Mouse (Mus musculus) liver, embryonic 14.5 days (tissue): ENCODE measurements around the gene Lonrf2. TPM values are rescaled to one million over a fixed set of nuclear protein-coding genes. Genes with fewer than 3 reads are reported as not detected.

Experiments used
- ATAC-seq: fragments of 200-750 bp; cut with Nextera tagmentation; 2 replicates; pipeline ENCODE4 v1.8.0; 2017; ENCODE audit warnings: moderate number of reproducible peaks, mild to moderate bottlenecking, moderate library complexity; ENCODE audit not compliant: insufficient read depth
- DNase-seq, 3 experiments: peaks; one replicate each; pipeline ENCODE4 v3.0.0-alpha.2; 2012 to 2013; ENCODE audit warnings: low read depth in 3 of 3, low spot score in 3 of 3
- H3K27ac ChIP-seq: fragments of 300-500 bp; sonication (generic); 2 replicates; pipeline ENCODE4 v1.5.1; 2014; ENCODE audit warnings: moderate library complexity, mild to moderate bottlenecking, control low read depth, inconsistent platforms
- H3K27me3 ChIP-seq: fragments of 300-500 bp; sonication (generic); 2 replicates; pipeline ENCODE4 v1.6.1; 2014; ENCODE audit warnings: mild to moderate bottlenecking, low read length, moderate library complexity; ENCODE audit not compliant: control insufficient read depth, insufficient read depth
- H3K36me3 ChIP-seq: fragments of 300-500 bp; sonication (generic); replicated peaks from 2 replicates; pipeline ENCODE4 v1.6.1; 2014; ENCODE audit warnings: low read depth; ENCODE audit not compliant: control insufficient read depth, insufficient read depth
- H3K4me1 ChIP-seq, 2 experiments: fragments of 200-500 bp in 1 of 2; fragments of 300-500 bp in 1 of 2; sonication (generic) in 1 of 2; replicated peaks; 2 replicates each; pipeline ENCODE4 v1.6.1; 2012 to 2014; ENCODE audit warnings: antibody characterized with exemption in 1 of 2, inconsistent platforms in 1 of 2, low read length in 1 of 2; ENCODE audit not compliant: control insufficient read depth in 2 of 2, insufficient read depth in 2 of 2
- H3K4me2 ChIP-seq: fragments of 300-500 bp; sonication (generic); 2 replicates; pipeline ENCODE4 v1.6.1; 2014; ENCODE audit warnings: low read depth, mild to moderate bottlenecking, control low read depth, moderate library complexity
- H3K4me3 ChIP-seq, 2 experiments: fragments of 200-500 bp in 1 of 2; fragments of 300-500 bp in 1 of 2; sonication (generic) in 1 of 2; 2 replicates each; pipeline ENCODE4 v1.5.1; 2012 to 2014; ENCODE audit warnings: low read depth in 2 of 2, low read length in 2 of 2, mild to moderate bottlenecking in 2 of 2, control low read depth in 1 of 2, inconsistent platforms in 1 of 2, moderate library complexity in 1 of 2; ENCODE audit not compliant: insufficient read depth in 1 of 2
- H3K9ac ChIP-seq: fragments of 300-500 bp; sonication (generic); replicated peaks from 2 replicates; pipeline ENCODE4 v1.6.1; 2014; ENCODE audit warnings: mild to moderate bottlenecking, control low read depth, moderate library complexity
- H3K9me3 ChIP-seq: fragments of 300-500 bp; sonication (generic); 2 replicates; pipeline ENCODE4 v1.6.1; 2016; ENCODE audit warnings: low read length, mixed read lengths; ENCODE audit not compliant: control insufficient read depth
- CTCF ChIP-seq: IDR thresholded peaks from 2 replicates; pipeline ENCODE4 v1.5.1; 2016; ENCODE audit warnings: antibody characterized with exemption, low read depth, control low read depth
- EP300 ChIP-seq: IDR thresholded peaks from 2 replicates; pipeline ENCODE4 v1.6.1; 2016; ENCODE audit warnings: antibody characterized with exemption, low read depth
- WGBS: fragments of 180-500 bp; shearing (Covaris S2); extraction: QIAGEN DNeasy Blood & Tissue Kit; methylation state at CpG from one replicate; pipeline ENCODE4 v1.1.7; 2014; ENCODE audit not compliant: insufficient replicate concordance; 5-methylcytosine and 5-hydroxymethylcytosine counted together
- polyA plus RNA-seq, 2 experiments: library from polyadenylated mRNA; depleted of rRNA in 1 of 2; stranded (reverse) in 1 of 2; unstranded in 1 of 2; fragments of >200 nt; fragmentation: Nextera tagmentation in 1 of 2; extraction: Ambion mirVana in 1 of 2; gene quantifications; 2 replicates each; pipeline versions ENCODE4 v1.2.1 to v1.2.3; 2012 to 2014

The Lonrf2 gene
- polyA plus RNA-seq, 2 experiments: 0.13 TPM; not detected in 1

GRCm38 (mm10) chr1:38876671-38877382, 40.3 kb upstream of the Lonrf2 start:
- Histone ChIP-seq H3K9ac (no peak overlapping the region), H3K4me1 (no peaks in the 10 kb centered on the region), H3K36me3 (no peaks in the 10 kb centered on the region), H3K4me2 (no peak overlapping the region), H3K27me3 (no peaks in the 10 kb centered on the region), H3K27ac (no peak overlapping the region), H3K9me3 (no peaks in the 10 kb centered on the region), H3K4me3 (no peak overlapping the region)
- TF ChIP-seq CTCF (no peak), EP300 (no peak)
- ATAC-seq: no peak
- WGBS: 30% methylated on average over 5 of the region's 5 CpGs
- DNase-seq: no peak

GRCm38 (mm10) chr1:38873911-38874310, 37.4 kb upstream of the Lonrf2 start:
- no peaks in the 10 kb centered on the region for H3K4me1 ChIP-seq
- no peak for ATAC-seq
- TF ChIP-seq EP300 (no peak), CTCF (no peak)
- no peak overlapping the region for H3K27ac ChIP-seq
- H3K36me3 ChIP-seq: no peaks in the 10 kb centered on the region
- 56% methylated on average over 5 of the region's 5 CpGs for WGBS
- no peaks in the 10 kb centered on the region for H3K27me3 ChIP-seq
- DNase-seq: no peak
- H3K4me3 ChIP-seq: no peak overlapping the region
- H3K9me3 ChIP-seq: no peaks in the 10 kb centered on the region
- no peak overlapping the region for H3K9ac ChIP-seq
- H3K4me2 ChIP-seq: no peak overlapping the region

DNA sequence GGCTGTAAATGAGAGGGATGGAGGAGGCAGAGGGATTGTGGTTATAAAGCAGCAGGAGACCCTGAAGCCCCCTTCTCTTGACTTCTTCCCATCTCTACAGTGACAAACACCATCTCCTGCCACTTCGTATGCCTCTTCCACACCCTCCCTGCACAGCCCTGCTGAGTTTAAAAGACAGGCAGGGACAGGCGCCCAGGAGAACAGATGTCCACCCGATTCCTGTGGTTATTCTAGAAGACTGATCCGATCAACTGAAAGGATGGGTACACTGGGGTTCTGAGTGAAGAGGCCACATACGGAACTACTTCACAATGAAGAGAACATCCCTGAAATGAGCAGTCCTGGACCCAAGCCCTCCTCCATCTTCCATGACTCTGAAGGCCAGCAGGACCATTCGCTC, 35.3 kb upstream of the Lonrf2 start:
- H3K36me3 ChIP-seq: no peaks in the 10 kb centered on the region
- H3K9me3 ChIP-seq: no peaks in the 10 kb centered on the region
- no peak overlapping the region for H3K4me3 ChIP-seq
- ATAC-seq (no peak), DNase-seq (no peak)
- TF ChIP-seq CTCF (no peak), EP300 (no peak)
- H3K4me2 ChIP-seq: no peak overlapping the region
- H3K4me1 ChIP-seq: no peaks in the 10 kb centered on the region
- no peak overlapping the region for H3K9ac ChIP-seq
- no peak overlapping the region for H3K27ac ChIP-seq
- 65% methylated on average over 6 of the region's 6 CpGs for WGBS
- H3K27me3 ChIP-seq: no peaks in the 10 kb centered on the region

GRCm38 (mm10) chr1:38869398-38870195, 33.1 kb upstream of the Lonrf2 start:
- no peak for ATAC-seq
- Histone ChIP-seq H3K9me3 (no peaks in the 10 kb centered on the region), H3K4me3 (no peak overlapping the region), H3K27ac (no peak overlapping the region), H3K9ac (no peak overlapping the region), H3K4me1 (no peaks in the 10 kb centered on the region), H3K27me3 (no peaks in the 10 kb centered on the region), H3K4me2 (no peak overlapping the region), H3K36me3 (no peaks in the 10 kb centered on the region)
- DNase-seq: no peak
- TF ChIP-seq EP300 (no peak), CTCF (no peak)
- 45% methylated on average over 13 of the region's 13 CpGs for WGBS

- Histone ChIP-seq H3K4me2 (no peak overlapping the region), H3K4me3 (no peak overlapping the region), H3K27me3 (no peaks in the 10 kb centered on the region), H3K27ac (no peak overlapping the region), H3K4me1 (no peaks in the 10 kb centered on the region), H3K9ac (no peak overlapping the region), H3K36me3 (no peaks in the 10 kb centered on the region), H3K9me3 (no peaks in the 10 kb centered on the region)
- DNase-seq (no peak), ATAC-seq (no peak)
- TF ChIP-seq CTCF (no peak), EP300 (no peak)
- 56% methylated on average over 5 of the region's 5 CpGs for WGBS
These were observed 29.7 kb upstream of the Lonrf2 start for GRCm38 (mm10) chr1:38866242-38866641.
